Mouse (Mus musculus) MEL (cell line): ENCODE measurements around the gene Glrx3. TPM values are rescaled to one million over a fixed set of nuclear protein-coding genes. Genes with fewer than 3 reads are reported as not detected.

ENCODE experiments used
- polyA plus RNA-seq, 2 experiments: library from polyadenylated mRNA; stranded (reverse) in 1 of 2; unstranded in 1 of 2; fragments of >175 nt in 1 of 2; fragments of >200 nt in 1 of 2; gene quantifications; 2 replicates each; pipeline versions ENCODE4 v1.2.1 to v1.2.4; 2012; ENCODE audit warnings: low replicate concordance in 2 of 2, low read depth in 1 of 2; ENCODE audit not compliant: insufficient read length in 2 of 2, insufficient read depth in 1 of 2, missing spikeins in 1 of 2
- total RNA-seq: library from RNA; depleted of rRNA; stranded (reverse); fragments of 300-350 nt; gene quantifications from 2 replicates; pipeline ENCODE4 v1.2.3, GENCODE M21; 2012; rRNA removed

The Glrx3 gene
- total and polyA plus RNA-seq, 3 experiments: 175 to 290 (median 279) TPM

Other genes starting within 250 kb of the Glrx3 start
- not detected in 2 replicates for gene Ebf3, start 123.2 kb upstream of the Glrx3 start, total RNA-seq
- gene Ebf3, start 123.2 kb upstream of the Glrx3 start, polyA plus RNA-seq: not detected
- 14.3 and 19.0 TPM in 2 replicates for gene 9430038I01Rik, start 26.9 kb upstream of the Glrx3 start, total RNA-seq
- gene 9430038I01Rik, start 26.9 kb upstream of the Glrx3 start, polyA plus RNA-seq: 10 to 100 TPM in 1 of 2 experiments, not detected in 1; 24.5 TPM